Mouse (Mus musculus) layer of hippocampus, postnatal 10 days (tissue): ENCODE measurements around the gene Olfr1487. TPM values are rescaled to one million over a fixed set of nuclear protein-coding genes. Genes with fewer than 3 reads are reported as not detected.
"Not testable (repeated sequence)": the region's sequence is repeated elsewhere in the genome, so short reads cannot be mapped to it uniquely, and the experiment has no call there.

Experiments
- DNase-seq, 2 experiments: peaks; one replicate each; pipeline ENCODE4 v3.0.0; 2021; ENCODE audit warnings: low spot score in 2 of 2
- long read RNA-seq: library from polyadenylated mRNA; stranded (forward); transcript quantifications from one replicate; pipeline ENCODE4 v2.0.0, GENCODE M21; 2023
- microRNA-seq, 2 experiments: library from miRNA; unstranded; fragments of <30 nt; microRNA quantifications; one replicate each; pipeline ENCODE4 v1.2.0; 2021
- total RNA-seq, 2 experiments: library from RNA; stranded (reverse); gene quantifications; 2 replicates each; pipeline ENCODE4 v1.2.3; 2021

The Olfr1487 gene
- not detected for total RNA-seq
- long read RNA-seq: 0 reads

- DNase-seq: not testable (repeated sequence)
These were observed at the start of gene Olfr1487 for GRCm38 (mm10) chr19:13617075-13617474. TSS of gene Olfr1487 (plus strand) at chr19:13617375.

GRCm38 (mm10) chr19:13583211-13583610 lies 34.0 kb upstream of the Olfr1487 start, which contains the start of gene Olfr1484:
TSS of gene Olfr1484 (plus strand) at chr19:13583511.
- no peak for DNase-seq

- DNase-seq: no peak
These were observed 14.1 kb downstream of the Olfr1487 start, which contains the start of gene Olfr1489 for GRCm38 (mm10) chr19:13631321-13631720. TSS of gene Olfr1489 (plus strand) at chr19:13631621.

GRCm38 (mm10) chr19:13650791-13651190 lies 33.6 kb downstream of the Olfr1487 start, which contains the start of gene Olfr1490:
TSS of gene Olfr1490 (plus strand) at chr19:13651091.
- DNase-seq: no peak

Small RNAs within 50 kb of the gene (microRNA-seq; reads per million reads assigned to microRNA genes)
- gene Gm22323: 0 reads per million in 2 experiments
- gene Gm23931: 0 reads per million in 2 experiments

Other genes with a start within 250 kb of the Olfr1487 start
- not detected for gene Olfr1469, start 209.5 kb upstream of the Olfr1487 start, total RNA-seq
- gene Olfr1471, start 174.0 kb upstream of the Olfr1487 start, total RNA-seq: not detected
- gene Olfr1472, start 161.3 kb upstream of the Olfr1487 start, total RNA-seq: not detected
- not detected for gene Olfr1474, start 147.8 kb upstream of the Olfr1487 start, total RNA-seq
- not detected for gene Olfr1475, start 137.2 kb upstream of the Olfr1487 start, total RNA-seq
- not detected for gene Olfr1477, start 116.8 kb upstream of the Olfr1487 start, total RNA-seq
- gene Olfr1480, start 89.5 kb upstream of the Olfr1487 start, total RNA-seq: not detected
- not detected for gene Olfr1484, start 33.9 kb upstream of the Olfr1487 start, total RNA-seq
- gene Olfr1489, start 14.2 kb downstream of the Olfr1487 start, total RNA-seq: not detected
- not detected for gene Olfr1490, start 33.7 kb downstream of the Olfr1487 start, total RNA-seq
- gene Olfr1491, start 79.9 kb downstream of the Olfr1487 start, total RNA-seq: not detected
- not detected for gene Olfr1493-ps1, start 105.9 kb downstream of the Olfr1487 start, total RNA-seq
- not detected for gene Olfr1494, start 122.4 kb downstream of the Olfr1487 start, total RNA-seq
- not detected for gene Olfr1495, start 147.2 kb downstream of the Olfr1487 start, total RNA-seq
- not detected for gene Olfr1496, start 160.5 kb downstream of the Olfr1487 start, total RNA-seq
- not detected for gene Olfr1497, start 180.8 kb downstream of the Olfr1487 start, total RNA-seq
- not detected for gene Olfr1499, start 202.1 kb downstream of the Olfr1487 start, total RNA-seq
- gene Olfr1500, start 213.1 kb downstream of the Olfr1487 start, total RNA-seq: not detected
- gene Olfr1501, start 233.3 kb downstream of the Olfr1487 start, total RNA-seq: not detected
- gene Olfr1502, start 244.4 kb downstream of the Olfr1487 start, total RNA-seq: not detected